Mouse (Mus musculus) neural tube, embryonic 11.5 days (tissue): ENCODE measurements around the gene Phc1. TPM values are rescaled to one million over a fixed set of nuclear protein-coding genes. Genes with fewer than 3 reads are reported as not detected.
A peak's percentile ranks its signal among the peaks of the same experiment; 100 is the strongest.

ENCODE experiments used
- ATAC-seq: fragments of 200-750 bp; cut with Nextera tagmentation; 2 replicates; pipeline ENCODE4 v1.8.0; 2017; ENCODE audit warnings: moderate number of reproducible peaks, mild to moderate bottlenecking, moderate TSS enrichment, moderate library complexity; ENCODE audit not compliant: insufficient read depth, low FRiP score, low TSS enrichment
- DNase-seq: peaks from one replicate; pipeline ENCODE4 v3.0.0-alpha.2; 2015; ENCODE audit warnings: low spot score
- H3K27ac ChIP-seq: fragments of 300-500 bp; sonication (generic); 2 replicates; pipeline ENCODE4 v1.5.1; 2014; ENCODE audit warnings: low read depth, mild to moderate bottlenecking, low read length
- H3K27me3 ChIP-seq: fragments of 300-500 bp; sonication (generic); 2 replicates; pipeline ENCODE4 v1.6.1; 2014; ENCODE audit warnings: mild to moderate bottlenecking, low read length, mixed read lengths; ENCODE audit not compliant: control insufficient read depth, insufficient read depth
- H3K36me3 ChIP-seq: fragments of 300-500 bp; sonication (generic); 2 replicates; pipeline ENCODE4 v1.6.1; 2014; ENCODE audit warnings: mild to moderate bottlenecking, low read length, moderate library complexity, mixed read lengths; ENCODE audit not compliant: control insufficient read depth, insufficient read depth
- H3K4me1 ChIP-seq: fragments of 300-500 bp; sonication (generic); 2 replicates; pipeline ENCODE4 v1.6.1; 2014; ENCODE audit warnings: low read length, mixed read lengths; ENCODE audit not compliant: control insufficient read depth, insufficient read depth
- H3K4me2 ChIP-seq: fragments of 300-500 bp; sonication (generic); 2 replicates; pipeline ENCODE4 v1.6.1; 2014; ENCODE audit warnings: low read depth, mild to moderate bottlenecking, moderate library complexity
- H3K4me3 ChIP-seq: fragments of 300-500 bp; sonication (generic); 2 replicates; pipeline ENCODE4 v1.5.1; 2014; ENCODE audit warnings: low read depth, low read length
- H3K9ac ChIP-seq: fragments of 300-500 bp; sonication (generic); 2 replicates; pipeline ENCODE4 v1.6.1; 2014; ENCODE audit warnings: mild to moderate bottlenecking, low read length
- H3K9me3 ChIP-seq: fragments of 300-500 bp; sonication (generic); 2 replicates; pipeline ENCODE4 v1.6.1; 2016; ENCODE audit warnings: low read length; ENCODE audit not compliant: control insufficient read depth
- WGBS: fragments of 180-500 bp; shearing (Covaris S2); extraction: QIAGEN DNeasy Blood & Tissue Kit; methylation state at CpG from one replicate; pipeline ENCODE4 v1.1.7; 2014; 5-methylcytosine and 5-hydroxymethylcytosine counted together
- polyA plus RNA-seq: library from polyadenylated mRNA; unstranded; fragments of >200 nt; fragmentation: Nextera tagmentation; extraction: Ambion mirVana; gene quantifications from 2 replicates; pipeline ENCODE4 v1.2.1, GENCODE M21; 2014

Phc1 gene
- polyA plus RNA-seq, 1 experiment from 2014 or later: 42.7 TPM

- WGBS: 72% methylated on average over 10 of the region's 10 CpGs
- Histone ChIP-seq H3K27me3 (no peaks in the 10 kb centered on the region), H3K4me1 (no peaks in the 10 kb centered on the region; the same call in 1 of the 2 replicates), H3K9me3 (no peaks in the 10 kb centered on the region), H3K4me3 (no peak overlapping the region), H3K9ac (no peak overlapping the region), H3K36me3 (no peaks in the 10 kb centered on the region), H3K4me2 (no peak overlapping the region), H3K27ac (no peak overlapping the region)
- ATAC-seq: no peak
- no peak for DNase-seq
Measured at GRCm38 (mm10) chr6:122343719-122344118, 3.4 kb upstream of the Phc1 start.

- Histone ChIP-seq H3K4me1 (no peaks in the 10 kb centered on the region; the same call in 1 of the 2 replicates), H3K36me3 (no peaks in the 10 kb centered on the region), H3K27ac (no peak overlapping the region), H3K9me3 (no peaks in the 10 kb centered on the region), H3K9ac (no peak overlapping the region), H3K27me3 (no peaks in the 10 kb centered on the region), H3K4me2 (no peak overlapping the region), H3K4me3 (no peak overlapping the region)
- DNase-seq (no peak), ATAC-seq (no peak)
- 14% methylated on average over 5 of the region's 5 CpGs for WGBS
Measured at GRCm38 (mm10) chr6:122342125-122342524, 1.8 kb upstream of the Phc1 start.

GRCm38 (mm10) chr6:122341038-122341810 lies 863 bp upstream of the Phc1 start:
- no peak for DNase-seq

GRCm38 (mm10) chr6:122339648-122340341 lies 566 bp downstream of the Phc1 start:
- Histone ChIP-seq H3K9ac (peak overlapping the region; percentile 80), H3K27me3 (no peaks in the 10 kb centered on the region), H3K4me2 (peak overlapping the region; percentile 52), H3K9me3 (no peaks in the 10 kb centered on the region), H3K27ac (peak overlapping the region; percentile 97), H3K4me1 (no peaks in the 10 kb centered on the region; the same call in 1 of the 2 replicates), H3K4me3 (peak overlapping the region; percentile 78), H3K36me3 (peaks cover 3% of the 10 kb centered on the region; the same call in 1 of the 2 replicates)
- DNase-seq: peak; percentile 93
- ATAC-seq: peak; percentile 85
- 2% methylated on average over 17 of the region's 71 CpGs for WGBS

More at GRCm38 (mm10) chr6:122341038-122341810, 863 bp upstream of the Phc1 start:
- H3K9ac ChIP-seq: 0 out of 2 replicates have a peak overlapping the region, but pooled peaks have one; percentile 18
- no peaks in the 10 kb centered on the region for H3K9me3 ChIP-seq
- H3K27ac ChIP-seq: peak overlapping the region; percentile 97
- no peaks in the 10 kb centered on the region; the same call in 1 of the 2 replicates for H3K4me1 ChIP-seq
- ATAC-seq: no peak
- no peak overlapping the region for H3K4me3 ChIP-seq
- no peaks in the 10 kb centered on the region for H3K27me3 ChIP-seq
- 38% methylated on average over 7 of the region's 7 CpGs for WGBS
- H3K4me2 ChIP-seq: peak overlapping the region; percentile 49
- no peaks in the 10 kb centered on the region; the same call in 1 of the 2 replicates for H3K36me3 ChIP-seq

- H3K4me1 ChIP-seq: no peaks in the 10 kb centered on the region; the same call in 1 of the 2 replicates
- no peaks in the 10 kb centered on the region for H3K27me3 ChIP-seq
- H3K4me2 ChIP-seq: peak overlapping the region; percentile 52
- H3K27ac ChIP-seq: peak overlapping the region; percentile 97
- peak overlapping the region; percentile 80 for H3K9ac ChIP-seq
- ATAC-seq (peak; percentile 70), DNase-seq (peak; percentile 61)
- WGBS: 0% methylated on average over 31 of the region's 51 CpGs
- H3K4me3 ChIP-seq: peak overlapping the region; percentile 78
- H3K36me3 ChIP-seq: peaks cover 4% of the 10 kb centered on the region
- no peaks in the 10 kb centered on the region for H3K9me3 ChIP-seq
Measured at GRCm38 (mm10) chr6:122339047-122339647, 1.2 kb downstream of the Phc1 start.

GRCm38 (mm10) chr6:122337546-122337945 lies 2.8 kb downstream of the Phc1 start:
- H3K4me3 ChIP-seq: no peak overlapping the region
- DNase-seq (no peak), ATAC-seq (no peak)
- H3K4me1 ChIP-seq: no peaks in the 10 kb centered on the region; the same call in 1 of the 2 replicates
- 62% methylated on average over 6 of the region's 6 CpGs for WGBS
- H3K9ac ChIP-seq: no peak overlapping the region
- peaks cover 4% of the 10 kb centered on the region for H3K36me3 ChIP-seq
- no peaks in the 10 kb centered on the region for H3K27me3 ChIP-seq
- no peaks in the 10 kb centered on the region for H3K9me3 ChIP-seq
- H3K4me2 ChIP-seq: no peak overlapping the region
- H3K27ac ChIP-seq: no peak overlapping the region

- Histone ChIP-seq H3K9ac (no peak overlapping the region), H3K4me3 (no peak overlapping the region), H3K36me3 (peaks cover 8% of the 10 kb centered on the region), H3K4me2 (no peak overlapping the region), H3K27ac (no peak overlapping the region), H3K4me1 (no peaks in the 10 kb centered on the region), H3K27me3 (no peaks in the 10 kb centered on the region), H3K9me3 (no peaks in the 10 kb centered on the region)
- WGBS: 85% methylated on average over 7 of the region's 7 CpGs
- ATAC-seq (no peak), DNase-seq (no peak)
Measured at GRCm38 (mm10) chr6:122334786-122335340, 5.5 kb downstream of the Phc1 start.

GRCm38 (mm10) chr6:122333081-122333612 lies 7.2 kb downstream of the Phc1 start:
- H3K4me3 ChIP-seq: no peak overlapping the region
- no peak overlapping the region for H3K27ac ChIP-seq
- 92% methylated on average over 13 of the region's 13 CpGs for WGBS
- no peaks in the 10 kb centered on the region for H3K27me3 ChIP-seq
- H3K4me2 ChIP-seq: no peak overlapping the region
- peaks cover 8% of the 10 kb centered on the region for H3K36me3 ChIP-seq
- ATAC-seq (no peak), DNase-seq (no peak)
- H3K9me3 ChIP-seq: no peaks in the 10 kb centered on the region
- no peaks in the 10 kb centered on the region for H3K4me1 ChIP-seq
- no peak overlapping the region for H3K9ac ChIP-seq
